Mouse (Mus musculus) heart, adult 11 months (tissue): ENCODE results near the gene Rem2.

Experiments
- DNase-seq: peaks from one replicate; pipeline ENCODE4 v3.0.0; 2022

The Rem2 gene

GRCm38 (mm10) chr14:54443712-54444618, 31.9 kb upstream of the Rem2 start:
- peak; percentile 99 for DNase-seq

DNA sequence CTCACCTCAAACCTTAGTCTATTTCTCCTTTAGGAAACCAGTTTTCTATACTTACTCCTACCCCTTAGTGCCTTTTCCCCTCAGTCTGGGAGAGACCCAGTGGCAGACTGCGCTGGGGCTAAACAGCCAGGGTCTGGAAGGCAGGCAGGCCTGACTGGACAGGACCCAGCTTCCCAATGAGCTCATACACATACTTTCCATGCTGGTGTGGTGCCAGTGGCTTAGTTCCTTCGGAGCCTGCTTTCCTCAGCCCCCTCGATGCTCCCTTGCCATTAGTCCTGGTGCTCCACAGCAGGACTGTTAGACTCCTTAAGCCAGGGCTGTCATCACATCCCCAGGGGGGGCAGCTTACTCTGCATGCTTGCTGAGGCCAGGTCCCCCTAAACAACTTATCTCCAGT, 30.4 kb upstream of the Rem2 start:
- DNase-seq = peak; percentile 90

DNA sequence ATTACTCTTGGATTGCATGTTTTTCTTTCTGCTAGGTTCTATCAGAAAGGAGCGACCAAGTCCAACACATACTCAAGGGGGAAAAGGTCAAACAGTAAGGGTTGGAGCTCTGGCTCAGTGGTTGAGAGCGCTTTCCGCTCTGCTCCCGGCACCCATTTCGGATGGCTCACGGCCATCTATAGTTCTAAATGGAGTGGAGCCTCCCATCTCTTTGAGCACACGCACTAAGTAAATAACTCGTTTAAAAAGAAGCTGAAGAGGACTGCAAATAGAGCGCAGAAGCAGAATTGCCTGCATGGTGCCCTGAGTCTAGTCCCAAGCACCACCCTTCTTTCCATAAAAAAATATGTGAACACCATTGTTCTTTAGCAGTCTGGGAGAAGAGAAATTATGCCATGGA, 22.3 kb upstream of the Rem2 start:
- no peak for DNase-seq

- DNase-seq = no peak
Measured at GRCm38 (mm10) chr14:54454669-54455528, 21.0 kb upstream of the Rem2 start.

- DNase-seq = no peak
Measured at GRCm38 (mm10) chr14:54457907-54458569, 17.9 kb upstream of the Rem2 start.

DNA sequence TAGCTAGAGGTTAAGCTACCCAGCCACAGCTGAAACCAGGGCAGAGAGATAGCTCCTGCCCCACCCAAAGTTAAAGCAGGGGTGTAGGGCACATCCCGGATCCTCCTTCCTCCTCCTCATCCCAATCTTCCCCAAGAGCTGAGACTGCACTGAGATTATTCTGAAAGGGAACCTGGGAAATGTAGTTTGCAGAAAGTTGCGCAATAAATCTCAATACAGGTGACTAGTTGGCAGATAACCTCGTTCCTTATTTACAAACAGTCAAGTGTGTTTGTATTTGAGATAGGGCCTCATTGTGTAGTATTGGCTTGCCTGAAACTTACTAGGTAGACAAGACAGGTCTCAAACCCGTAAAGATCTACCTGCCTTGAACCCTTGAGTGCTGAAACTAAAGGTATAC, 13.8 kb upstream of the Rem2 start:
- no peak for DNase-seq

- no peak for DNase-seq
Measured at GRCm38 (mm10) chr14:54463108-54463958, 12.6 kb upstream of the Rem2 start.

GRCm38 (mm10) chr14:54463959-54464292, 12.0 kb upstream of the Rem2 start, which contains the start of gene Lrp10:
Gene Lrp10 (plus strand): TSS chr14:54464137.
- peak; percentile 99 for DNase-seq

GRCm38 (mm10) chr14:54464293-54465005, 11.5 kb upstream of the Rem2 start:
- peak; percentile 98 for DNase-seq

DNA sequence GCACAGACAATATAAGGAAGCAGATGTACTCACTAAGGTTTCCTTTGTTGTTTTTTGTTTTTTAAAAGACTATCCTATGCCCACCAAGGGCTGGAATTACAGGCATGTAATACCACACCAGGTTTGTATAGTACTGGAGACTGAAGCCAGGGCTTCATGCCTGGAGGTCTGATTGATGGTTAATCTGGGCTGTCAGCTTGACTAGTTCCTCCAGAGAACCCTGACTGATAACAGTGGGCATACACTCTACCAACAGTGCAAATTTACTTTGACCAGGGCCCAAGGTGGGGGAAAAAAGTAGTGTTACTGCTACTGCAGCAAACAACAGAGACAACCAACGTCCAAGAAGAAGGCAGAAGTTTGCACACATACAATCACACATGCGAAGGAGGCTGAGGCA, 4.4 kb upstream of the Rem2 start:
- DNase-seq = peak; percentile 40

GRCm38 (mm10) chr14:54472671-54473070, 3.2 kb upstream of the Rem2 start:
- peak; percentile 73 for DNase-seq

DNA sequence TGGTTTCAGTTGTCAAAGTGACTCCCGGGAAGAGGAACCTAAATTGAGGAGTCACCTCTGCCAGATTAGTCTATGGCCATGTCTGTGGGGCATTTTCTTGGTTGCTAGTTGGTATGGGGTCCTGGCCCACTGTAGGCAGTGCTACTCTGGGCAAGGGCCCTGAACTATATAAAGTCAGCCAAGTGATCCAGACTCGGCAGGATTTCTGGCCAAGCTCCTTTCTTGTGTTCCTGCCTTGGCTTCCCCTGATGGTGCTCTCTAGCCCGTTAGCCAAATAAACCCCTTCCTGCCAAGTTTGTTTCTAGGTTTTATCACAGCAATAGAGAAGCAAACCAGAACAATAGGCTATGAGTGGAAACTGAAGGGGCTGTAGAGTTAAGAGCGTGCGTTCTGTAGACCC, 1.2 kb upstream of the Rem2 start:
- peak; percentile 41 for DNase-seq

DNA sequence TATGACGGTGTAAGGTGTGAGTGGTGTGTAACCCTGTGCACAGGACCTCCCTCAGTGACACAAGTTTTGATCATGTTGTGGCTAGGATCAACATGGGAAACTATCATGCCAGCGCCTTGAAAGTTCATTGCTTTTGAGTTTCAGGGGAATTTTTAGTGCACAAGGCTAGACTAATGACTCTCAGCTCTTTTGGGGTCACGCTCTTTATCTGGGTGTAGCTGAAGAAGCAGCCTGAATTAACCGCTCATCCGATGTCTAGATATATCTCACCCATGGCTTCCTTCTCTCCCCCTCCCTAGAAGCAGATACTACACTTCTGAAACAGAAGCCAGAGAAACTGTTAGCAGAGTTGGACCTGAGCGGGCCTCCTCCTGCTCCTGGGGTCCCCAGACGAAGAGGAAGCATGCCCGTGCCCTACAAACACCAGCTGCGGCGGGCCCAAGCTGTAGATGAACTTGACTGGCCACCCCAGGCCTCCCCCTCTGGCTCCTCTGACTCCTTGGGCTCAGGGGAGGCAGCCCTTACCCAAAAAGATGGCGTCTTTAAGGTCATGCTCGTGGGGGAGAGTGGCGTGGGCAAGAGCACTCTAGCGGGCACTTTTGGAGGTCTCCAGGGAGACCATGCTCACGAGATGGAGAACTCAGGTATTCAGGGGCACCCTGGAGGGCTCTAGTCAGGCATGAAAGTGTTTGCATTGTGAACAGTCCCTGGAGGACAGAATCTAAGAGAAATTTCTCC, 1.4 kb downstream of the Rem2 start:
- DNase-seq = peak; percentile 74

- DNase-seq = peak; percentile 90
Measured at GRCm38 (mm10) chr14:54479451-54479920, 3.6 kb downstream of the Rem2 start.

DNA sequence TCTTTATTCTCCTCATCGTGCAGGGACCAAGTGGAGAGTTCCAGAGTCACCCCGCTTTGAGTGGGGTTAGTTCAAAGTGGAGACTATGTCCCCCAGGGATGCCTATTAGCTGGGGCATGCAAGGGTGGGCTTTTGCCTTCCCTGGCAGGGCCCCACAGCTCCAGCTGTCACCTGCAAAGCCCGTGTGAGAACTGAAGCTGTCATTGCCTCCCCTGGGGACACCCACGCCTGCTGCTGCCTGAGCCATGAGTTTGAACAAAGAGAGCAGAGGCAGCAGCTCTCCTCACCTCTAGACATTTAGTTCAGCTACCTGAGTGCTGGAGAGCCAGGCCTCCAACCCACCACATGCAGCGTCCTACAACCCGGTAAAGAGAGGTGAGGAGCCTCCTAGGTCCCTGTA, 4.8 kb downstream of the Rem2 start:
- DNase-seq = no peak

GRCm38 (mm10) chr14:54481402-54481801, 5.5 kb downstream of the Rem2 start:
- DNase-seq = no peak

DNA sequence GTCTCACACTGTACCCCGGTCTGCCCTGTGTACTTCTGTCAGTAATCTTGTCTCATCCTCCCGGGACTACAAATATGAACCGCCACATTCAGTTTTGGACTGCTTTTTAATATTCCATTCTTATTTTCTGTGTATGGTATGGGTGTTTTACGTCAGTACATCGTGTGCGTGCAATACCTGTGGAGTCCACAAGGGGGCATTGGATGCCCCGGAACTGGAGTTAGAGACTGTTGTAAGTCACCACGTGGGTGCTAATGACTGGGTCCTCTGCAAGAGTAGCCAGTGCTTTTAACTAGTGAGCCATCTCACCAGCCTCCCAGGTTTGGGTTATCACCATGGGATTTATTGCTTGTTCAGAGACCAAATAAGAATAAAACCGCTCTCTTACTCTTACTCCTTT, 6.6 kb downstream of the Rem2 start:
- DNase-seq = no peak

DNA sequence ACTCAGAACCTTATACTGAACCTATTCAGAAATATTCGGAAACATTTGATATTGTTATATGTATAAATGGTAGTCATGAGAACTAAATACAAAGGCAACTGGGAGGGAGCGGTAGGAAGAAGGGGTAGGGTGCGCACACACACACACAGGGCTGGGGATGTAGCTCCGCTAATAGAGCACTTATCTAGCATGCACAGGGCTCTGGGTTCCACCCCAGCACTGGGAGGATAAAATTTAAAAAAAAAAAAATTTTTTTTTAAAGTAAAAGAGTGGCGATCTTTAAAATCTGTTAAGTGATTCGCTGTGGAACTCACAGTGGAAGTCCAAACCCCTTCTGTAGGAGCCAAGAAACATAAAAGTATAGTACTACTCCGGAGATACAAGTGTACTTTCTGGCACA, 10.0 kb downstream of the Rem2 start:
- DNase-seq = no peak

GRCm38 (mm10) chr14:54487732-54488131, 11.8 kb downstream of the Rem2 start:
- no peak for DNase-seq

- DNase-seq = peak; percentile 49
Measured at GRCm38 (mm10) chr14:54488350-54488749, 12.4 kb downstream of the Rem2 start.
